Mouse (Mus musculus) lung, adult 2 months (tissue): ENCODE measurements around the gene Olfr957.

Experiments
- CTCF ChIP-seq: fragments of 200-500 bp; IDR thresholded peaks from 2 replicates; pipeline ENCODE4 v1.5.1; 2011; ENCODE audit warnings: mild to moderate bottlenecking, low read length, control low read depth; ENCODE audit not compliant: insufficient read depth
- POLR2A ChIP-seq: fragments of 200-500 bp; IDR thresholded peaks from 2 replicates; pipeline ENCODE4 v1.6.1; 2011; ENCODE audit warnings: low read depth, mild to moderate bottlenecking, control low read depth, low read length, borderline replicate concordance; ENCODE audit errors: extremely low read depth

- TF ChIP-seq POLR2A (no peak), CTCF (no peak)
These were observed 42.7 kb upstream of the Olfr957 start for GRCm38 (mm10) chr9:39558349-39558647.
